Mouse (Mus musculus): ENCODE measurements around the gene Grik1. TPM values are rescaled to one million over a fixed set of nuclear protein-coding genes. Genes with fewer than 3 reads are reported as not detected.
A peak's percentile ranks its signal among the peaks of the same experiment; 100 is the strongest.

Gene Grik1
- polyA plus RNA-seq (2011; ENCODE audit: insufficient read depth, insufficient read length, low read depth, missing spikeins), result not detected in 2 replicates

DNA sequence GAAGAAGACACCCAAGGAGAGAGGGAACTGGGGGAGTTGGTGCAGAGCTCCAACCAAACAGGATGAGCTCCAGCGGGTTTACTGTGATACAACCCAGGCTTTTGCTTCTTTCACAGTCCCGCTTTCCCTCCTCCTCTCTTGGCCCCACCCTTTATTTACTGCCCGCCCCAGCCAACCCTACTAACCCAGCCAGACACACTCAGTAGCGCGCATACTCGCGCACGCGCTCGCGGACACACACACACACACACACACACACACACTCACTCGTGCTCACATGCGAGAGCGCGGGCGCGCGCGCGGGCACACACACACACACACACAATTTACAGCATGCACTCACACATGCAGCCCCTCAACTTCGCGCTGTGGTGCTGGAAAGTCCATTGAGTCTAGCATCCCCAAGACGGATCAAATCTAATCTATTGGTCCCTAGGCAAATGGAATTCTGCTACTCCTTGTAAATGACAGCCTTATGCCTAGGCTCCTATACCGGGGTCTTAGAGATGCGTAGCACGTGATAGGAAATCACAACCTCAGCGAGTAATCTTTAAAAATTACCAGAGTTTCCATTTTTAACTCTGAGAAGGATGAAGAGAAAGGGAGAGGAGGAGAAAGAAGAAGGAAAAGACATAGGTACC is at the start of gene Grik1:
Gene Grik1 (minus strand): TSS at position 134 of the 641 bp plus-strand sequence.
- Histone ChIP-seq H3K27me3 (ENCODE audit: control insufficient read depth, insufficient read depth, low read length, poor library complexity, severe bottlenecking) (no peaks in the 10 kb centered on the region; the same call in none of the 2 replicates), H3K27ac (ENCODE audit: insufficient read depth, low read length) (no peak within 1 kb of the TSS)

DNA sequence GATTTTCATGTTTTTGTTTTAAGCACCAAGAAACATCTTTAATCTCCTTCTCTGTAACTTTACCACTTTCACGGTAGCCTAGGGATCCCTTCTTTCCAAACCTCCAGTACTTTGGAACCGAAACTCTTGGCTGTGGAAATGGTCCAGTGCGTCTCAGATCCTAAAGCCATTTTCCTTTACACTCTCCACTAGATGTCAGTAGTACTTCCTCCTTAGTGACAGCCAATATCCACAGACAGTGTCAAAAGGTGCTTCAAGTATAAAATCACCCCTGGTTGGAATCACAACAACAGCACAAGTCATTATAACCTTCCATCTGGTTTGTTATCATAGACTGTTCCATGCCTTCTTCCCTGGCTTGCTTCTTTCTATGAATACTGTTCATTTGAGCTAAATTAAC is 4.1 kb upstream of the Grik1 start:
- no peaks in the 10 kb centered on the region for H3K9me3 ChIP-seq (replicated peaks; ENCODE audit: control insufficient read depth, insufficient read depth, low read length, poor library complexity, severe bottlenecking)
- no peaks in the 10 kb centered on the region for H3K36me3 ChIP-seq (ENCODE audit: control insufficient read depth, insufficient read depth, low read length, poor library complexity, severe bottlenecking)
- no peaks in the 10 kb centered on the region for H3K4me1 ChIP-seq (ENCODE audit: control insufficient read depth, insufficient read depth, low read length)
- no peak overlapping the region for H3K4me3 ChIP-seq (ENCODE audit: low read depth, low read length)
- no peaks in the 10 kb centered on the region; the same call in none of the 2 replicates for H3K27me3 ChIP-seq (ENCODE audit: control insufficient read depth, insufficient read depth, low read length, poor library complexity, severe bottlenecking)
- no peak for TF ChIP-seq POLR2A (IDR thresholded peaks at IDR 0.05; ENCODE audit: insufficient read depth, low read length)
- no peak for TF ChIP-seq CTCF (IDR thresholded peaks at IDR 0.05; ENCODE audit: low read depth, low read length)
- TF ChIP-seq EP300 (IDR thresholded peaks at IDR 0.05; ENCODE audit: insufficient read depth, low read depth, low read length), result no peak
- no peak overlapping the region for H3K9ac ChIP-seq (ENCODE audit: low read depth, poor library complexity, severe bottlenecking)
- no peak overlapping the region for H3K27ac ChIP-seq (ENCODE audit: insufficient read depth, low read length)

More for the DNA sequence above, at the start of gene Grik1:
- peak within 1 kb of the TSS; percentile 51 for H3K4me3 ChIP-seq (ENCODE audit: low read depth, low read length)
- H3K9ac ChIP-seq (ENCODE audit: low read depth, poor library complexity, severe bottlenecking), result no peak within 1 kb of the TSS
- no peaks in the 10 kb centered on the region for H3K9me3 ChIP-seq (replicated peaks; ENCODE audit: control insufficient read depth, insufficient read depth, low read length, poor library complexity, severe bottlenecking)
- no peak for TF ChIP-seq EP300 (IDR thresholded peaks at IDR 0.05; ENCODE audit: insufficient read depth, low read depth, low read length)
- no peak for TF ChIP-seq POLR2A (IDR thresholded peaks at IDR 0.05; ENCODE audit: insufficient read depth, low read length)
- TF ChIP-seq CTCF (IDR thresholded peaks at IDR 0.05; ENCODE audit: low read depth, low read length), result no peak
- H3K4me1 ChIP-seq (ENCODE audit: control insufficient read depth, insufficient read depth, low read length), result no peaks in the 10 kb centered on the region
- H3K36me3 ChIP-seq (ENCODE audit: control insufficient read depth, insufficient read depth, low read length, poor library complexity, severe bottlenecking), result no peaks in the 10 kb centered on the region

DNA sequence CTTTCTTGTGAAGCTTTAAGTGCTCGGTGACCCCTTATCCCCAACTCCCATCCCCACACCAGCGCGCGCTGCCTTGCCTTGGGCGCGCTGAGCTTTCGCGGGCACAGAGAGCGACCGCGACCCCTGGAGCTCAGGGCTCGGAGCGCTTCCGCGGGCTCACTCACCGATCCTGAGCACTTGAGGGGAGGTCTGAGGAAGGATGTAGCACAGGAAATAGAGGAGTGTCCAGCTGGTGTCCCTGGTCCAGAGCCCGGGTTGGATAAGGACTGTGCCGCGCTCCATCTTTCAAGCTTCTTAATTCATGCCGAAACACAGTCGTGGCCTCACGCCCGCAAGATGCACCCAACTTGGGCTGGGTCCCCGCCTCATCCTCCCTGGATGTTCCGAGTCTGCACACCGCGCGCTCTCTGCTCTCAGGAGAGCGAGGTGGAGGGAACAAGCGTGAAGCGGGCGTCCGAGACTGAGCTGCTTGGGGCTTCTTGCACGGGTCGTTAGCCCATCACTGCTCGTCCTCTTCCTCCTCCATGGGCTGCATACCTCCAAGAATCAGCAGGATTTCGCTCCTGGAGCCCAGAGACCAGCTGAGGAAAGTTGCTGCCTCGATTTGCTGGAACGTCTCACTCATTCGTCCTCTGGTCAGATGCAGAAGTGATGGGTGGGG is 514 bp downstream of the Grik1 start:
- Histone ChIP-seq H3K27me3 (ENCODE audit: control insufficient read depth, insufficient read depth, low read length, poor library complexity, severe bottlenecking) (no peaks in the 10 kb centered on the region; the same call in none of the 2 replicates), H3K36me3 (ENCODE audit: control insufficient read depth, insufficient read depth, low read length, poor library complexity, severe bottlenecking) (no peaks in the 10 kb centered on the region), H3K9ac (ENCODE audit: low read depth, poor library complexity, severe bottlenecking) (no peak overlapping the region), H3K9me3 (replicated peaks; ENCODE audit: control insufficient read depth, insufficient read depth, low read length, poor library complexity, severe bottlenecking) (no peaks in the 10 kb centered on the region), H3K27ac (ENCODE audit: insufficient read depth, low read length) (no peak overlapping the region), H3K4me1 (ENCODE audit: control insufficient read depth, insufficient read depth, low read length) (no peaks in the 10 kb centered on the region), H3K4me3 (ENCODE audit: low read depth, low read length) (peak overlapping the region; percentile 51)
- TF ChIP-seq EP300 (IDR thresholded peaks at IDR 0.05; ENCODE audit: insufficient read depth, low read depth, low read length), result no peak
- no peak for TF ChIP-seq POLR2A (IDR thresholded peaks at IDR 0.05; ENCODE audit: insufficient read depth, low read length)
- no peak for TF ChIP-seq CTCF (IDR thresholded peaks at IDR 0.05; ENCODE audit: low read depth, low read length)

- H3K4me1 ChIP-seq (ENCODE audit: control insufficient read depth, insufficient read depth, low read length), result no peaks in the 10 kb centered on the region
- H3K27ac ChIP-seq (ENCODE audit: insufficient read depth, low read length), result no peak overlapping the region
- H3K9me3 ChIP-seq (replicated peaks; ENCODE audit: control insufficient read depth, insufficient read depth, low read length, poor library complexity, severe bottlenecking), result no peaks in the 10 kb centered on the region
- no peaks in the 10 kb centered on the region for H3K36me3 ChIP-seq (ENCODE audit: control insufficient read depth, insufficient read depth, low read length, poor library complexity, severe bottlenecking)
- H3K4me3 ChIP-seq (ENCODE audit: low read depth, low read length), result no peak overlapping the region
- TF ChIP-seq POLR2A (IDR thresholded peaks at IDR 0.05; ENCODE audit: insufficient read depth, low read length) (no peak), EP300 (IDR thresholded peaks at IDR 0.05; ENCODE audit: insufficient read depth, low read depth, low read length) (no peak), CTCF (IDR thresholded peaks at IDR 0.05; ENCODE audit: low read depth, low read length) (no peak)
- no peak overlapping the region for H3K9ac ChIP-seq (ENCODE audit: low read depth, poor library complexity, severe bottlenecking)
- no peaks in the 10 kb centered on the region for H3K27me3 ChIP-seq (ENCODE audit: control insufficient read depth, insufficient read depth, low read length, poor library complexity, severe bottlenecking)
These were observed 31.7 kb downstream of the Grik1 start for GRCm38 (mm10) chr16:88258407-88258806.

DNA sequence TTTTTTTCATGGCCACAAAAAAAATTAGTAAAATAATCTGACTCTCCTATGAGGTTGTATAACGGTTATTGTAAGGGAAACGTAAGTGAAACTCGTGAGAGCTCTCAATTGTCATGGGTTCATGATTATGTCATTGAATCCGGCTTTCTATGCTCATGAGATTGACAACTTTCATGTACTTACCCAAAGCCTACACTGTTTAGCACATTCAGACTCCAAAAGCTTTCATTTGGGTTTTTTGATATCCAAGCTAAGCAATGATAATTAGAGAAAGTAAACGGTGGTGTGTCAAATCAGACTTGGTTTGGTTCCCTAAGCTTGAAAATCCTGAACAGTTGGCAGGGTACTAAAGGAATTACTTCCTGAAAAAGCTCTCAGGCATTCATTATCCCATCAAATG is 33.0 kb downstream of the Grik1 start:
- H3K9ac ChIP-seq (ENCODE audit: low read depth, poor library complexity, severe bottlenecking), result no peak overlapping the region
- no peaks in the 10 kb centered on the region for H3K36me3 ChIP-seq (ENCODE audit: control insufficient read depth, insufficient read depth, low read length, poor library complexity, severe bottlenecking)
- H3K4me1 ChIP-seq (ENCODE audit: control insufficient read depth, insufficient read depth, low read length), result no peaks in the 10 kb centered on the region
- TF ChIP-seq EP300 (IDR thresholded peaks at IDR 0.05; ENCODE audit: insufficient read depth, low read depth, low read length) (no peak), CTCF (IDR thresholded peaks at IDR 0.05; ENCODE audit: low read depth, low read length) (no peak), POLR2A (IDR thresholded peaks at IDR 0.05; ENCODE audit: insufficient read depth, low read length) (no peak)
- H3K27ac ChIP-seq (ENCODE audit: insufficient read depth, low read length), result no peak overlapping the region
- no peaks in the 10 kb centered on the region for H3K27me3 ChIP-seq (ENCODE audit: control insufficient read depth, insufficient read depth, low read length, poor library complexity, severe bottlenecking)
- H3K4me3 ChIP-seq (ENCODE audit: low read depth, low read length), result no peak overlapping the region
- H3K9me3 ChIP-seq (replicated peaks; ENCODE audit: control insufficient read depth, insufficient read depth, low read length, poor library complexity, severe bottlenecking), result no peaks in the 10 kb centered on the region

- Histone ChIP-seq H3K4me1 (ENCODE audit: control insufficient read depth, insufficient read depth, low read length) (no peaks in the 10 kb centered on the region), H3K9me3 (replicated peaks; ENCODE audit: control insufficient read depth, insufficient read depth, low read length, poor library complexity, severe bottlenecking) (no peaks in the 10 kb centered on the region), H3K27me3 (ENCODE audit: control insufficient read depth, insufficient read depth, low read length, poor library complexity, severe bottlenecking) (no peaks in the 10 kb centered on the region), H3K27ac (ENCODE audit: insufficient read depth, low read length) (no peak overlapping the region), H3K4me3 (ENCODE audit: low read depth, low read length) (no peak overlapping the region), H3K36me3 (ENCODE audit: control insufficient read depth, insufficient read depth, low read length, poor library complexity, severe bottlenecking) (no peaks in the 10 kb centered on the region), H3K9ac (ENCODE audit: low read depth, poor library complexity, severe bottlenecking) (no peak overlapping the region)
- TF ChIP-seq POLR2A (IDR thresholded peaks at IDR 0.05; ENCODE audit: insufficient read depth, low read length) (no peak), CTCF (IDR thresholded peaks at IDR 0.05; ENCODE audit: low read depth, low read length) (no peak), EP300 (IDR thresholded peaks at IDR 0.05; ENCODE audit: insufficient read depth, low read depth, low read length) (no peak)
These were observed 34.0 kb downstream of the Grik1 start for GRCm38 (mm10) chr16:88256101-88256500.
